Mouse (Mus musculus): ENCODE data around the gene Gstk1. TPM values are rescaled to one million over a fixed set of nuclear protein-coding genes. Genes with fewer than 3 reads are reported as not detected.
A peak's percentile ranks its signal among the peaks of the same experiment; 100 is the strongest.

Gene Gstk1
- polyA plus RNA-seq, 1 experiment from 2014 or later = 16.9 TPM

- Histone ChIP-seq H3K27ac (no peak overlapping the region), H3K4me1 (replicated peaks) (no peaks in the 10 kb centered on the region; the same call in 1 of the 2 replicates), H3K4me2 (no peak overlapping the region), H3K36me3 (peaks cover 81% of the 10 kb centered on the region), H3K4me3 (no peak overlapping the region), H3K27me3 (no peaks in the 10 kb centered on the region), H3K9ac (no peak overlapping the region), H3K9me3 (replicated peaks) (no peaks in the 10 kb centered on the region)
- ATAC-seq (replicated peaks; ENCODE audit: insufficient number of reproducible peaks, insufficient read depth, low FRiP score, low read depth) = no peak
- 54% methylated on average over 2 of the region's 2 CpGs for whole genome bisulfite sequencing
These were observed 30.4 kb downstream of the Gstk1 start for GRCm38 (mm10) chr6:42276151-42276550.

DNA sequence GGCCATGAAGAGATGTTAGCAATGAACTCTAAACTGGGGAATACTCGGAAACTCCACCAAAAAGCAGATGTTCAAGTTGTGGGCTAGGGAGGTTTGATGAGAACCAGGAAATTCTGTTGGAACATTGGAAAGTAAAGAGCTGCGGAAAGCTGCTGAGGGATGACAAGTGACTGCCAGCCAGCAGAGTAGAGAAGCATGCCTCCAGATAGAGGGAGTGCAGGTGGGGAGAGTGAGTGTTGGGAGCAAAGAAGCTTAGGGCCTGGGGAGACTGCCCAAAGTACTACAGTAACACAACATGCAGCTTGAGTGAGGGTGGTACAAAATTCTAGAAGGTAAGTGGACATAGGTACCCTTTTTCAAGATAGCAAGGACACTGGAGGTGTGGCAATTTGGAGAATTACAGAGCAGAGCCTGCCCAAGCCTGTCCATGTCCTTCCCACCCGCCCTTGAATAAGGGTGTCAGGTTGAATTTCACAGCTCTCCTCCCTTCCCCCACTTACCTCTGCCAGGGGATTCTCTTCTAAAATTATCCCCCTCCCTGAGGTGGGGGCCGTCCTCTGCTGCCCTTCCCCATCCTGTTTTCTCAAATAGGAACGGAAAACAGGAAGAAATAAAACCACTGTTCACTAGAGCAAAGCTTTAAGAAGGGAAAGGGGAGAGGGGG is 37.3 kb downstream of the Gstk1 start:
- H3K27ac ChIP-seq = peak overlapping the region; percentile 12
- 44% methylated on average over 5 of the region's 5 CpGs for WGBS
- ATAC-seq (replicated peaks; ENCODE audit: insufficient number of reproducible peaks, insufficient read depth, low FRiP score, low read depth) = peak; percentile 50; the same call in 1 of the 2 replicates
- H3K9ac ChIP-seq = no peak overlapping the region
- H3K4me2 ChIP-seq = no peak overlapping the region
- no peak overlapping the region for H3K4me3 ChIP-seq
- peaks cover 14% of the 10 kb centered on the region for H3K4me1 ChIP-seq (replicated peaks)
- H3K36me3 ChIP-seq = peaks cover 41% of the 10 kb centered on the region
- H3K9me3 ChIP-seq (replicated peaks) = no peaks in the 10 kb centered on the region
- no peaks in the 10 kb centered on the region for H3K27me3 ChIP-seq

DNA sequence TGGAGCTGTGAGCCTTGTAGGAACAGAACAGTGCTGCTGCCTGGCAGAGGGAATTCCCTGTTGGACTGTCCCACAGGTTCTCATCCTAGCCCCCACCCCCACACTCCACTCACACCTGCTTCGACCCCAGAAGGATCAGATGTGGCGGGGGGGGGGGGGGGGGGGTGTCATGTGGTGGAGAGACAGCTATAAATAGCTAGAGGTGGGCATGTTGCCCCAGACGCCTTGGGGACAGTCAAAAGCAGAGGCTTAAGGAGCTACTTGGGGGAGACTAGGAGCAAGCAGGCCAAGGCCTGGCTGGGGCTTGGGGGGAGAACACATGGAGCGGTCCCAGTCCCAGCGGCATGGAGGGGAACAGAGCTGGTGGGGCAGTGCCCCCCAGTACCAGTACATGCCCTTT is 40.7 kb downstream of the Gstk1 start, which contains the start of gene Clcn1:
Gene Clcn1, plus strand, starts transcription at position 238 of the 400 bp plus-strand sequence.
- H3K9me3 ChIP-seq (replicated peaks) = no peaks in the 10 kb centered on the region
- H3K9ac ChIP-seq = no peak within 1 kb of the TSS
- no peak within 1 kb of the TSS for H3K27ac ChIP-seq
- no peak within 1 kb of the TSS for H3K4me2 ChIP-seq
- H3K4me1 ChIP-seq (replicated peaks) = peaks cover 14% of the 10 kb centered on the region
- WGBS = 53% methylated on average over 4 of the region's 5 CpGs
- peaks cover 11% of the 10 kb centered on the region for H3K36me3 ChIP-seq
- no peak for ATAC-seq (replicated peaks; ENCODE audit: insufficient number of reproducible peaks, insufficient read depth, low FRiP score, low read depth)
- no peaks in the 10 kb centered on the region for H3K27me3 ChIP-seq
- H3K4me3 ChIP-seq = no peak within 1 kb of the TSS

DNA sequence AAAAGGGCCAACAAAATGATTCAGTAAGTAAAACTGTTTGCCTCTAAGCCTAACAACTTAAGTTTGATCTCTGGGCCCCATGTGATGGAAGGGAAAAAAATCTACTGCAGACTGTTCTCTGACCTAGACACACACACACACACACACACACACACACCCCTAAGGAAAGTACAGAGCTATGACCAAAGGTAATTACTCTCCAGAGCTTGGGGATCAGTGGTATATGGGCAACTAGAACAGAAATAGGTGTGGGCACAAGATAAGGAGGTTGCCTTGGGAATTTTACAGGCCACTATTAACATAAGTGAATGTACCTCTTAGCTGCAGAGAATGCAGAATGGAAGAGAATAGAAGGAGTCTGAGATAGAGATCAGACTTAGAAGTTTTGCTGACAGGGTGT is 41.8 kb downstream of the Gstk1 start:
- no peak overlapping the region for H3K4me2 ChIP-seq
- H3K4me1 ChIP-seq (replicated peaks) = peaks cover 12% of the 10 kb centered on the region
- ATAC-seq (replicated peaks; ENCODE audit: insufficient number of reproducible peaks, insufficient read depth, low FRiP score, low read depth) = no peak
- no peak overlapping the region for H3K4me3 ChIP-seq
- H3K9me3 ChIP-seq (replicated peaks) = no peaks in the 10 kb centered on the region
- no peaks in the 10 kb centered on the region for H3K27me3 ChIP-seq
- no peak overlapping the region for H3K27ac ChIP-seq
- peaks cover under 1% of the 10 kb centered on the region; the same call in 1 of the 2 replicates for H3K36me3 ChIP-seq
- H3K9ac ChIP-seq = no peak overlapping the region

DNA sequence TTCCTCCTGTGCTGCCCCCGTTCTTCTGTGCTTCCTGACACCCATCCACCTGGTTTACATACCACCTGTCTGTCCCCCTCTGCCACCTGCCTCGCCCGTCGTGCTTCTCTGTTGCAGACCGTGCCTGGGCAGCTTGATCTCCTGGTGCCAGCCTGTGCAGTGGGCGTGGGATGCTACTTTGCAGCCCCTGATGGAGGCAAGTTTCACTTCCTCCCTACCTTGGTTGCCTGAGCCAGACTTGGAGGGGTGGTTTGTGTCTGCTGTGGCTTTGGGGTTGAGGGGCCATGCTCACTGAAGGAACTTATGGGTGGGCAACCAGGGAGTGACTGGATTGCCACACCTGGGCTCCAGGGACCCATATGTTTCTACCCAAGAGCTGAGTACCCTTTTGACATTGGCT is 47.6 kb downstream of the Gstk1 start:
- H3K4me2 ChIP-seq = no peak overlapping the region
- H3K4me1 ChIP-seq (replicated peaks) = 0 out of 2 replicates have a peak, but pooled peaks cover 2% of the 10 kb centered on the region
- no peak overlapping the region for H3K9ac ChIP-seq
- H3K36me3 ChIP-seq = no peaks in the 10 kb centered on the region
- no peaks in the 10 kb centered on the region for H3K9me3 ChIP-seq (replicated peaks)
- no peak overlapping the region for H3K4me3 ChIP-seq
- 84% methylated on average over 6 of the region's 6 CpGs for WGBS
- no peak overlapping the region for H3K27ac ChIP-seq
- no peak for ATAC-seq (replicated peaks; ENCODE audit: insufficient number of reproducible peaks, insufficient read depth, low FRiP score, low read depth)
- H3K27me3 ChIP-seq = no peaks in the 10 kb centered on the region

DNA sequence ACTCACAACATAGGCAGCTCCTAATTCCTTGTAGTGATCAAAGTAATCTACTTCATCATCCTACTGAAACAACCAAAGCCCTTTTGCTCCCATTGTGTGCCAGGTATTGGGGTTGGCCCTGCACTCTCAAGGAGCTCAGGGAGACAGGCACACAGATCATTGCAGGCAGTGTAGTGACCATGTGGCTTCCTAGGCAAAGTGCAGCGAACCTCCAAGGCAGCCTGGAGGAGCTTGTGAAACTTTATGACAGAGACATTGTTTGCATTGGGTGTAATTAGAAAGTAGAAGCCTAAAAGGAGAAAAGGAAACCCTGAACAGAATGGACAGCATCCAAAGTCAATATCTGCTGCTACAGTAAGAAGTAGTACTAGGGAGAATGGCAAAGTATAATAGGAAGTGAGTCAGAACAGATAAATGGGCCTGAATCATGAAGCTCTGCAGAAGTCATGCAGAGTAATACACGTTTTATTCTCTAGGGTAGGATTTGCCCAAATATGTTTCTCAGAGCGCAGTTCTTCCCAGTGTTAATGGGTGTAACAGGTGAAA is 49.9 kb downstream of the Gstk1 start:
- H3K9me3 ChIP-seq (replicated peaks) = no peaks in the 10 kb centered on the region
- ATAC-seq (replicated peaks; ENCODE audit: insufficient number of reproducible peaks, insufficient read depth, low FRiP score, low read depth) = 0 out of 2 replicates have a peak, but pooled peaks have one; percentile 39
- no peak overlapping the region for H3K4me2 ChIP-seq
- H3K36me3 ChIP-seq = no peaks in the 10 kb centered on the region
- H3K4me1 ChIP-seq (replicated peaks) = 0 out of 2 replicates have a peak, but pooled peaks cover 2% of the 10 kb centered on the region
- H3K4me3 ChIP-seq = no peak overlapping the region
- H3K27ac ChIP-seq = no peak overlapping the region
- 57% methylated on average over 3 of the region's 3 CpGs for WGBS
- no peak overlapping the region for H3K9ac ChIP-seq
- no peaks in the 10 kb centered on the region for H3K27me3 ChIP-seq

- no peak overlapping the region for H3K4me2 ChIP-seq
- WGBS = 81% methylated on average over 5 of the region's 5 CpGs
These were observed 53.6 kb downstream of the Gstk1 start for GRCm38 (mm10) chr6:42299362-42299761.

More at GRCm38 (mm10) chr6:42299362-42299761, 53.6 kb downstream of the Gstk1 start:
- ATAC-seq (replicated peaks; ENCODE audit: insufficient number of reproducible peaks, insufficient read depth, low FRiP score, low read depth) = no peak
- H3K4me1 ChIP-seq (replicated peaks) = 0 out of 2 replicates have a peak, but pooled peaks cover 2% of the 10 kb centered on the region
- H3K9ac ChIP-seq = no peak overlapping the region
- H3K27me3 ChIP-seq = no peaks in the 10 kb centered on the region
- H3K9me3 ChIP-seq (replicated peaks) = no peaks in the 10 kb centered on the region
- no peak overlapping the region for H3K4me3 ChIP-seq
- no peaks in the 10 kb centered on the region for H3K36me3 ChIP-seq
- no peak overlapping the region for H3K27ac ChIP-seq

Other genes starting within 250 kb of the Gstk1 start
- not detected in 2 replicates for gene Sva, start 207.5 kb upstream of the Gstk1 start, polyA plus RNA-seq (2015; fragmentation: Nextera tagmentation; extraction: Ambion mirVana)
- not detected in 2 replicates for gene Tas2r139, start 105.0 kb upstream of the Gstk1 start, polyA plus RNA-seq (2015; fragmentation: Nextera tagmentation; extraction: Ambion mirVana)
- not detected in 2 replicates for gene Tas2r144, start 30.6 kb upstream of the Gstk1 start, polyA plus RNA-seq (2015; fragmentation: Nextera tagmentation; extraction: Ambion mirVana)
- 0.28 and 0.31 TPM in 2 replicates for gene Tmem139, start 16.0 kb downstream of the Gstk1 start, polyA plus RNA-seq (2015; fragmentation: Nextera tagmentation; extraction: Ambion mirVana)
- gene Casp2, start 19.1 kb downstream of the Gstk1 start, polyA plus RNA-seq (2015; fragmentation: Nextera tagmentation; extraction: Ambion mirVana) = 26.2 and 37.2 TPM in 2 replicates
- 0.28 and 0.33 TPM in 2 replicates for gene Clcn1, start 40.8 kb downstream of the Gstk1 start, polyA plus RNA-seq (2015; fragmentation: Nextera tagmentation; extraction: Ambion mirVana)
- gene Fam131b, start 78.7 kb downstream of the Gstk1 start, polyA plus RNA-seq (2015; fragmentation: Nextera tagmentation; extraction: Ambion mirVana) = 0.10 and 0.24 TPM in 2 replicates
- 136 and 173 TPM in 2 replicates for gene Zyx, start 103.7 kb downstream of the Gstk1 start, polyA plus RNA-seq (2015; fragmentation: Nextera tagmentation; extraction: Ambion mirVana)
- gene Epha1, start 127.3 kb downstream of the Gstk1 start, polyA plus RNA-seq (2015; fragmentation: Nextera tagmentation; extraction: Ambion mirVana) = 2.2 and 4.3 TPM in 2 replicates
- gene Tas2r143, start 154.3 kb downstream of the Gstk1 start, polyA plus RNA-seq (2015; fragmentation: Nextera tagmentation; extraction: Ambion mirVana) = not detected in 2 replicates
- not detected in 2 replicates for gene Tas2r135, start 159.5 kb downstream of the Gstk1 start, polyA plus RNA-seq (2015; fragmentation: Nextera tagmentation; extraction: Ambion mirVana)
- not detected in 2 replicates for gene Tas2r126, start 188.6 kb downstream of the Gstk1 start, polyA plus RNA-seq (2015; fragmentation: Nextera tagmentation; extraction: Ambion mirVana)
- gene Olfr458, start 219.3 kb downstream of the Gstk1 start, polyA plus RNA-seq (2015; fragmentation: Nextera tagmentation; extraction: Ambion mirVana) = not detected in 2 replicates
- not detected in 2 replicates for gene Olfr457, start 230.4 kb downstream of the Gstk1 start, polyA plus RNA-seq (2015; fragmentation: Nextera tagmentation; extraction: Ambion mirVana)
- gene Olfr456, start 241.3 kb downstream of the Gstk1 start, polyA plus RNA-seq (2015; fragmentation: Nextera tagmentation; extraction: Ambion mirVana) = 0.11 TPM in 1 of 2 replicates, not detected in the other